Mouse (Mus musculus): ENCODE measurements around the gene Itpkc.

Itpkc gene

GRCm38 (mm10) chr7:27237527-27237926 lies 9.1 kb upstream of the Itpkc start:
- no peak for DNase-seq (ENCODE audit: low spot score in 2 of 2)

- no peak for DNase-seq (ENCODE audit: low spot score in 2 of 2)
Measured at GRCm38 (mm10) chr7:27235726-27236125, 7.3 kb upstream of the Itpkc start.

- DNase-seq (ENCODE audit: low spot score in 2 of 2), result no peak
Measured at GRCm38 (mm10) chr7:27233300-27233699, 4.8 kb upstream of the Itpkc start.

- DNase-seq (ENCODE audit: low spot score in 2 of 2), result peak; percentile 91 to 92
Measured at GRCm38 (mm10) chr7:27232781-27233281, 4.4 kb upstream of the Itpkc start, which contains the start of gene Coq8b. Gene Coq8b, plus strand, starts transcription at chr7:27233023.

- peak; percentile 83 to 85 for DNase-seq (ENCODE audit: low spot score in 2 of 2)
Measured at GRCm38 (mm10) chr7:27231693-27232331, 3.4 kb upstream of the Itpkc start.

- no peak for DNase-seq (ENCODE audit: low spot score in 2 of 2)
Measured at GRCm38 (mm10) chr7:27230781-27231180, 2.3 kb upstream of the Itpkc start.

GRCm38 (mm10) chr7:27228865-27229264 lies 404 bp upstream of the Itpkc start:
- DNase-seq (ENCODE audit: low spot score in 2 of 2), result no peak

- DNase-seq (ENCODE audit: low spot score in 2 of 2), result no peak
Measured at GRCm38 (mm10) chr7:27227676-27228075, 785 bp downstream of the Itpkc start.

- no peak for DNase-seq (ENCODE audit: low spot score in 2 of 2)
Measured at GRCm38 (mm10) chr7:27227276-27227675, 1.2 kb downstream of the Itpkc start.

GRCm38 (mm10) chr7:27224877-27225575 lies 3.4 kb downstream of the Itpkc start:
- DNase-seq (ENCODE audit: low spot score in 2 of 2), result peak in 1 of 2 experiments; percentile 34

GRCm38 (mm10) chr7:27222538-27222937 lies 5.9 kb downstream of the Itpkc start:
- no peak for DNase-seq (ENCODE audit: low spot score in 2 of 2)

GRCm38 (mm10) chr7:27221939-27222338 lies 6.5 kb downstream of the Itpkc start:
- DNase-seq (ENCODE audit: low spot score in 2 of 2), result no peak

GRCm38 (mm10) chr7:27219937-27220336 lies 8.5 kb downstream of the Itpkc start:
- no peak for DNase-seq (ENCODE audit: low spot score in 2 of 2)

GRCm38 (mm10) chr7:27218586-27218985 lies 9.9 kb downstream of the Itpkc start:
- DNase-seq (ENCODE audit: low spot score in 2 of 2), result no peak

GRCm38 (mm10) chr7:27212626-27213025 lies 15.8 kb downstream of the Itpkc start:
- no peak for DNase-seq (ENCODE audit: low spot score in 2 of 2)

- no peak for DNase-seq (ENCODE audit: low spot score in 2 of 2)
Measured at GRCm38 (mm10) chr7:27203730-27204449, 24.6 kb downstream of the Itpkc start.

GRCm38 (mm10) chr7:27198779-27199178 lies 29.7 kb downstream of the Itpkc start:
- DNase-seq (ENCODE audit: low spot score in 2 of 2), result no peak

GRCm38 (mm10) chr7:27198355-27198754 lies 30.1 kb downstream of the Itpkc start:
- no peak for DNase-seq (ENCODE audit: low spot score in 2 of 2)

- DNase-seq (ENCODE audit: low spot score in 2 of 2), result no peak
Measured at GRCm38 (mm10) chr7:27197634-27198033, 30.8 kb downstream of the Itpkc start.

- no peak for DNase-seq (ENCODE audit: low spot score in 2 of 2)
Measured at GRCm38 (mm10) chr7:27197136-27197535, 31.3 kb downstream of the Itpkc start.

GRCm38 (mm10) chr7:27195681-27196611 lies 32.5 kb downstream of the Itpkc start, which contains the start of the genes BC024978 and Snrpa:
Gene BC024978, plus strand, starts transcription at chr7:27195781.
Gene Snrpa, minus strand, starts transcription at chr7:27196271.
- DNase-seq (ENCODE audit: low spot score in 2 of 2), result peak; percentile 96 to 99
